In genomic region chr6:87728102-87728501, GRCm38 (mm10) we compare ENCODE assay signal across 24 mouse cellular contexts. TPM values are rescaled to one million over a fixed set of nuclear protein-coding genes. Genes with fewer than 3 reads are reported as not detected.
"Had no signal": no experiment of that assay in that cellular context is flagged by ENCODE, and none has a peak within 500 bp of the region (broad histone marks: within the 10 kb centered on the region; RNA-seq: fewer than 3 reads in every experiment).

No protein-coding gene starts in this region.

- H3K4me3 ChIP-seq: layer of hippocampus, adult 2 months; left cerebral cortex, adult 2 months; liver, embryonic 13.5 days; midbrain, embryonic 12.5 days; midbrain, embryonic 15.5 days; myocyte; neural tube, embryonic 13.5 days had no signal

- H3K9ac ChIP-seq: liver, embryonic 13.5 days; lung, embryonic 14.5 days; midbrain, embryonic 12.5 days; midbrain, embryonic 15.5 days; neural tube, embryonic 13.5 days had no signal

- H3K9me3 ChIP-seq: liver, embryonic 13.5 days; midbrain, embryonic 12.5 days; midbrain, embryonic 15.5 days; neural tube, embryonic 13.5 days had no signal

- H3K36me3 ChIP-seq: liver, embryonic 13.5 days; midbrain, embryonic 12.5 days; midbrain, embryonic 15.5 days; neural tube, embryonic 13.5 days had no signal

- H3K4me2 ChIP-seq: liver, embryonic 13.5 days; lung, embryonic 14.5 days; midbrain, embryonic 12.5 days; midbrain, embryonic 15.5 days; neural tube, embryonic 13.5 days had no signal

- H3K27ac ChIP-seq: kidney, postnatal 0 days; layer of hippocampus, adult 2 months; left cerebral cortex, adult 2 months; liver, embryonic 13.5 days; macrophage; midbrain, embryonic 12.5 days; midbrain, embryonic 15.5 days; neural tube, embryonic 13.5 days had no signal

- ATAC-seq: intestine, postnatal 0 days; lung, postnatal 0 days; midbrain, embryonic 15.5 days had no signal

- DNase-seq: kidney, adult 2 months; kidney, postnatal 25 days; layer of hippocampus, adult 9-11 months; layer of hippocampus, postnatal 36 days; liver, embryonic 13.5 days; lung, embryonic 14.5 days; retina, postnatal 1 day; thymus, adult 18-20 months; thymus, postnatal 14 days; thymus, postnatal 4 days had no signal

RNA-seq across cellular contexts. Expression of gene Efcc1, which starts 2.6 kb away (rescaled TPM):
- total RNA-seq: monocyte, adult 5-6 weeks; neutrophil, adult 5-6 weeks had no signal
- polyA plus RNA-seq: macrophage had no signal

RNA-seq across cellular contexts. Expression of gene Gp9, which starts 49.8 kb away (rescaled TPM):
- polyA plus RNA-seq: myocyte; small intestine, adult 2 months; testis, adult 2 months had no signal
